In the genomic region with DNA sequence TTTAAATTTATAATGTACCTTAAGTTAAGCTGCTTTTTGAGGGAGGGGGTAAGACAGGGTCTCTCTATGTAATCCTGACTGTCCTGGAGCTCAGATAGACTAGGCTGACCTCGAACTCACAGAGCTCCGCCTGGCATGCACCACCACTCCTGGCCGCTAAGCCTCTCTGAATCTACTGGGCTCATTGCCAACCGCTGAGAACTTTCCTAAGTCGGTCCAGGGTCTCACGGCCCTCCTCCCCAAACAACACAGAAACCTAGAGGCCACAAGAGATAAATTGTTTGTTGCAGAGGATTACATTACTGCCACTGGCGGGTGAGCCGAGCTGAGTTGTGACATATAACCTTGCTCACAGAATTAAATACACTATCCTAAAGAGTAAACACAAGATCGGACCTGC, we compare ENCODE assay signal across 9 mouse cellular contexts. TPM values are rescaled to one million over a fixed set of nuclear protein-coding genes. Genes with fewer than 3 reads are reported as not detected.
DNase-seq lines count a peak whose midpoint lies in the region; ATAC-seq and TF ChIP-seq lines count a peak whose summit lies in the region.
"Had no signal": no experiment of that assay in that cellular context is flagged by ENCODE, and none has a peak within 500 bp of the region (broad histone marks: within the 10 kb centered on the region; RNA-seq: fewer than 3 reads in every experiment).

No protein-coding gene starts in this region.

- H3K9ac ChIP-seq in embryonic facial prominence, embryonic 12.5 days: no peak overlapping the region
- no peak overlapping the region for H3K9ac ChIP-seq in stomach, postnatal 0 days (ENCODE audit: low read length)

- peak overlapping the region; percentile 96 for H3K4me2 ChIP-seq in embryonic facial prominence, embryonic 12.5 days (replicated peaks)
- H3K4me2 ChIP-seq in stomach, postnatal 0 days (replicated peaks; ENCODE audit: low read depth): peak overlapping the region; percentile 88

- no peak overlapping the region for H3K27ac ChIP-seq in embryonic facial prominence, embryonic 12.5 days
- no peak overlapping the region for H3K27ac ChIP-seq in midbrain, embryonic 10.5 days (replicated peaks)
- H3K27ac ChIP-seq in stomach, postnatal 0 days (replicated peaks): no peak overlapping the region
- H3K27ac ChIP-seq: macrophage had no signal

- peak; percentile 10 for DNase-seq in B cell, adult 2 months
- peak; percentile 79 for DNase-seq in ZHBTc4 (ENCODE audit: low read depth, low spot score)
- peak; percentile 14 to 23 for DNase-seq in heart, postnatal 36 days
- DNase-seq in kidney, postnatal 4 days: peak; percentile 47 to 67
- DNase-seq in midbrain, embryonic 10.5 days (ENCODE audit: low spot score): peak; percentile 43
- peak; percentile 42 for DNase-seq in stomach, postnatal 0 days (ENCODE audit: low spot score)
- DNase-seq in adipocyte (ENCODE audit: low spot score): no peak

- intact Hi-C loops in heart, postnatal 36 days (cut with DNase I): loop anchor here (2.0 kb wide), 1 partner anchor 59 kb away; no protein-coding TSS in a partner anchor

- TF ChIP-seq CTCF in stomach, postnatal 0 days (IDR thresholded peaks at IDR 0.05; ENCODE audit: low read depth): peak; percentile 47

- ATAC-seq in embryonic facial prominence, embryonic 12.5 days (ENCODE audit: insufficient number of reproducible peaks, insufficient read depth, low FRiP score, low TSS enrichment): no peak
- 0 out of 2 replicates have a peak, but pooled peaks have one; percentile 15 for ATAC-seq in stomach, postnatal 0 days (ENCODE audit: low FRiP score, low TSS enrichment)

- H3K4me1 ChIP-seq in embryonic facial prominence, embryonic 12.5 days: no peaks in the 10 kb centered on the region
- peaks cover 13% of the 10 kb centered on the region for H3K4me1 ChIP-seq in midbrain, embryonic 10.5 days
- no peaks in the 10 kb centered on the region for H3K4me1 ChIP-seq in stomach, postnatal 0 days (replicated peaks; ENCODE audit: control insufficient read depth, insufficient read depth)

- H3K4me3 ChIP-seq in embryonic facial prominence, embryonic 12.5 days: no peak overlapping the region; the same call in 1 of the 2 replicates
- peak overlapping the region; percentile 67 for H3K4me3 ChIP-seq in midbrain, embryonic 10.5 days
- peak overlapping the region; percentile 63; the same call in 1 of the 2 replicates for H3K4me3 ChIP-seq in stomach, postnatal 0 days (ENCODE audit: low read depth, low read length)

- TF ChIP-seq EP300 in stomach, postnatal 0 days (optimal IDR thresholded peaks at IDR 0.05): no peak

- no peaks in the 10 kb centered on the region for H3K9me3 ChIP-seq in embryonic facial prominence, embryonic 12.5 days
- H3K9me3 ChIP-seq in midbrain, embryonic 10.5 days (replicated peaks): no peaks in the 10 kb centered on the region
- H3K9me3 ChIP-seq in stomach, postnatal 0 days (ENCODE audit: control insufficient read depth, low read length): no peaks in the 10 kb centered on the region

- 20% methylated on average over 9 of the region's 9 CpGs for WGBS in embryonic facial prominence, embryonic 12.5 days
- 24% methylated on average over 9 of the region's 9 CpGs for WGBS in midbrain, embryonic 10.5 days
- 11% methylated on average over 9 of the region's 9 CpGs for WGBS in stomach, postnatal 0 days

- H3K27me3 ChIP-seq in embryonic facial prominence, embryonic 12.5 days: peaks cover 13% of the 10 kb centered on the region; the same call in 1 of the 2 replicates
- peaks cover 23% of the 10 kb centered on the region for H3K27me3 ChIP-seq in midbrain, embryonic 10.5 days (ENCODE audit: low read depth, poor library complexity, severe bottlenecking)
- H3K27me3 ChIP-seq in stomach, postnatal 0 days (ENCODE audit: control insufficient read depth, insufficient read depth, low read length): no peaks in the 10 kb centered on the region

- H3K36me3 ChIP-seq in embryonic facial prominence, embryonic 12.5 days: no peaks in the 10 kb centered on the region
- no peaks in the 10 kb centered on the region for H3K36me3 ChIP-seq in midbrain, embryonic 10.5 days
- H3K36me3 ChIP-seq in stomach, postnatal 0 days (ENCODE audit: control insufficient read depth, insufficient read depth, low read length): no peaks in the 10 kb centered on the region; the same call in 1 of the 2 replicates

RNA-seq across cellular contexts. Expression of a gene that starts 1.4 kb away (rescaled TPM):
- polyA plus RNA-seq in embryonic facial prominence, embryonic 12.5 days (2016; fragmentation: Nextera tagmentation; extraction: Ambion mirVana): 2.1 TPM in 2 replicates
- 10 to 100 TPM; 55.9 to 62.9 TPM for total RNA-seq in heart, postnatal 36 days (2021)
- 1.1 TPM in 2 replicates for polyA plus RNA-seq in midbrain, embryonic 10.5 days (2016; fragmentation: Nextera tagmentation; extraction: Ambion mirVana)
- polyA plus RNA-seq in stomach, postnatal 0 days (2015; fragmentation: Nextera tagmentation; extraction: Ambion mirVana): 1.7 and 1.9 TPM in 2 replicates
- polyA plus RNA-seq: macrophage had no signal

RNA-seq across cellular contexts. Expression of a gene that starts 20.6 kb away (rescaled TPM):
- polyA plus RNA-seq in embryonic facial prominence, embryonic 12.5 days (2016; fragmentation: Nextera tagmentation; extraction: Ambion mirVana): 14.9 and 15.5 TPM in 2 replicates
- not detected for total RNA-seq in heart, postnatal 36 days (2021)
- polyA plus RNA-seq in midbrain, embryonic 10.5 days (2016; fragmentation: Nextera tagmentation; extraction: Ambion mirVana): 4.7 and 6.5 TPM in 2 replicates
- polyA plus RNA-seq in stomach, postnatal 0 days (2015; fragmentation: Nextera tagmentation; extraction: Ambion mirVana): 2.2 and 2.6 TPM in 2 replicates
- polyA plus RNA-seq: macrophage had no signal

RNA-seq across cellular contexts. Expression of a gene that starts 55.8 kb away (rescaled TPM):
- polyA plus RNA-seq in embryonic facial prominence, embryonic 12.5 days (2016; fragmentation: Nextera tagmentation; extraction: Ambion mirVana): 0.06 TPM in 1 of 2 replicates, not detected in the other
- under 1 TPM; 0.33 to 0.42 TPM for total RNA-seq in heart, postnatal 36 days (2021)
- polyA plus RNA-seq in midbrain, embryonic 10.5 days (2016; fragmentation: Nextera tagmentation; extraction: Ambion mirVana): 0.07 TPM in 1 of 2 replicates, not detected in the other
- polyA plus RNA-seq in stomach, postnatal 0 days (2015; fragmentation: Nextera tagmentation; extraction: Ambion mirVana): not detected in 2 replicates
- polyA plus RNA-seq: macrophage had no signal
